Mouse (Mus musculus): ENCODE results near the gene Spin1. TPM values are rescaled to one million over a fixed set of nuclear protein-coding genes. Genes with fewer than 3 reads are reported as not detected.

Spin1 gene
- polyA plus RNA-seq, 1 experiment = 21.2 TPM

DNA sequence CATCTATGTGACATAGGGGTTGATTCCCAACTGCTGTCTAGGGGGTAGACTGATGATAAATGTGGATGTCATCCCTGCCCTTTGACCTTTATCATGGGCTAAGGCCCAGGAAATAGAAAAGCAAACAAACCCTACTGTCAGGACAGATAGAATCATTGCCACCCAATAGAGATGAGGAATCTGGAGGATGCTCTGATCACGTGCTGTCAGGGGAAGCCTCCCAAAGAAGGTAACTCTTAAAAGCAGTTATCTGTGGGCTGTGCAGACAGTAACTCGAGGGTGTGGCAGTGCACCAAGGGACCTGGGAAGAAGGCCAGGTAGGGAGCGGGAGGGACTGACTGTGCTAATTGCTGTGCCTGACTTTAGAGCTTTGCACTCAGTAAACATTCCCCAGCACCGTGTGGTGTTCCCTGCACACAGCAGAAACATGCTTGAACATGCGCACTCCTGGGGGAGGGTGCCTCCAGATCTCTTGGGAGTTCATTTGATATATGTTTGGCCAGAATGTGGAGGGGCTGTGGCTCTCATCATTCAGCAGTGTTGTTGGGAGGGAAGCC is 10.5 kb upstream of the Spin1 start:
- TF ChIP-seq FOSL1 (IDR thresholded peaks at IDR 0.05; ENCODE audit: insufficient read depth, low read length, poor library complexity, severe bottlenecking) (no peak), MYOD1 (IDR thresholded peaks at IDR 0.05; ENCODE audit: control insufficient read depth, insufficient read length, low read depth) (no peak), CEBPB (IDR thresholded peaks at IDR 0.05; ENCODE audit: low read depth) (no peak), USF1 (IDR thresholded peaks at IDR 0.05; ENCODE audit: low read depth) (no peak), MYOG (IDR thresholded peaks at IDR 0.05; ENCODE audit: control insufficient read depth, extremely low read depth, insufficient read length) (no peak), MAX (IDR thresholded peaks at IDR 0.05) (no peak), CTCF (IDR thresholded peaks at IDR 0.05; ENCODE audit: control insufficient read depth, insufficient read depth, insufficient read length) (no peak)
- no peaks in the 10 kb centered on the region for H3K79me3 ChIP-seq (ENCODE audit: low read depth)
- H3K79me2 ChIP-seq (ENCODE audit: control insufficient read depth, insufficient read depth) = no peaks in the 10 kb centered on the region
- no peaks in the 10 kb centered on the region for H3K27me3 ChIP-seq (ENCODE audit: control insufficient read depth, insufficient read depth, insufficient read length)
- H3ac ChIP-seq (ENCODE audit: control insufficient read depth, insufficient read length, low read depth) = no peak overlapping the region
- H3K4me3 ChIP-seq (ENCODE audit: insufficient read depth, poor library complexity, severe bottlenecking) = no peak overlapping the region
- H3K36me3 ChIP-seq (ENCODE audit: control insufficient read depth, insufficient read depth) = no peaks in the 10 kb centered on the region

DNA sequence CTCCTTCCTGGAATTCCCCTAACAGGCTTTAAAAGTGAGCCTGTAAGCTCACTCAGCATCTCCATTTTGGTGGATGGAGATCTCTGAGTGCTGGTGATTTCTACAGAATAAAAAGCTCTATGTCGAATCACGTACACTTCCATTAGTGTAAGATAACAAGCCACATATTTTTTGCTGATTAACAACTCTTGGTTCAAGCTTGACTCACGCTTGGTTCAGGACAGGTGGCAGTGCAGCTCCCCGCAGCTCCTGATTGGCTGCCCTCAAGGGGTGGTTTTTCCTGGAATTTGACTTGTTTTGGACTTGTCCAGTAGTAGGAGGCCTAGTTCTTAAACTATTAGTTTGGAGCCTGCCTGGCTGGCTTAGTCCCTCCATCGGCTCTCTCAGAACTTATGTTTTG is 7.2 kb upstream of the Spin1 start:
- H3K79me2 ChIP-seq (ENCODE audit: control insufficient read depth, insufficient read depth) = no peaks in the 10 kb centered on the region
- no peaks in the 10 kb centered on the region for H3K27me3 ChIP-seq (ENCODE audit: control insufficient read depth, insufficient read depth, insufficient read length)
- H3K4me3 ChIP-seq (ENCODE audit: insufficient read depth, poor library complexity, severe bottlenecking) = no peak overlapping the region
- no peak for TF ChIP-seq USF1 (IDR thresholded peaks at IDR 0.05; ENCODE audit: low read depth)
- no peak for TF ChIP-seq CEBPB (IDR thresholded peaks at IDR 0.05; ENCODE audit: low read depth)
- TF ChIP-seq MYOG (IDR thresholded peaks at IDR 0.05; ENCODE audit: control insufficient read depth, extremely low read depth, insufficient read length) = no peak
- no peak for TF ChIP-seq MYOD1 (IDR thresholded peaks at IDR 0.05; ENCODE audit: control insufficient read depth, insufficient read length, low read depth)
- no peak for TF ChIP-seq FOSL1 (IDR thresholded peaks at IDR 0.05; ENCODE audit: insufficient read depth, low read length, poor library complexity, severe bottlenecking)
- TF ChIP-seq CTCF (IDR thresholded peaks at IDR 0.05; ENCODE audit: control insufficient read depth, insufficient read depth, insufficient read length) = no peak
- no peak for TF ChIP-seq MAX (IDR thresholded peaks at IDR 0.05)
- H3ac ChIP-seq (ENCODE audit: control insufficient read depth, insufficient read length, low read depth) = no peak overlapping the region
- H3K79me3 ChIP-seq (ENCODE audit: low read depth) = no peaks in the 10 kb centered on the region
- H3K36me3 ChIP-seq (ENCODE audit: control insufficient read depth, insufficient read depth) = no peaks in the 10 kb centered on the region

DNA sequence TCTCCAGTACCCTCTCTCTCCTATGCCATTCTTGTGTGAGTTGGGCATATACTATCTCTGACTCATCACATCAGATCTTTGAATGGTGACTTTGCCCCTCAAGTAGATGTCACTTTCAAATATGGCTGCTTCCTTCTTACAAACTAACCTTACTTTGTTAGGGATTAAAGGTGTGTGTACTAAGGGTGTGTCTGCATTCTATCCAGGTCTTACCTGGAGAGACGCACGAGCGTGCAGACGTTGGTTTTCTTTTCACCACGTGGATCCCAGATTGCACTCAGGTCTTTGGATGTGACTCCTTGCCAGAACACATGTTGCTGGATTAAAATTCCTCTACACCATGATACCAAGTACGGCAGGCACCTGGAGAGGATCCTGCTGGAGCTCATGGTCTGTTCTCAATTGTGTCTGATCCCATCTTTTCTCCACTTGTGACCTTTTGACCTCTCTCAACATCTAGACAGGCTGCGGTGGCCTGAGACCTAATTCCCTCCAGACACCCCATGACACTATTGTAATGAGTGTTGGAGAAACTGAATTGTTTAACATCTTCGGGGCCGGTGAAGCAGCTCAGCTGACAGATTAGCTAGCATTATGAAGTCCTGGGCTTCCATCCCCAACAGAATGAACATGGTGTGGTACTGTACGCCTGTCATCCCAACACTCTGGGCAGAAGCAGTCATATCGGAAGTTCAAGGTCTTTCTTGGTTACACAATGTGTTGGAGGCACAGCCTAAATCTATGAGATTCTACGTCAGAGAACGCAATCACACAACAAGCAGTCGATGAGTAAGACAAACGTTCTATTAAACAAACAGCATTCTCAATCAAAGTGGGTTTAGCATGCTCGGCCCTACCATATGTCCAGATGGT is 6.1 kb upstream of the Spin1 start:
- TF ChIP-seq MYOG (IDR thresholded peaks at IDR 0.05; ENCODE audit: control insufficient read depth, extremely low read depth, insufficient read length) = no peak
- TF ChIP-seq MYOD1 (IDR thresholded peaks at IDR 0.05; ENCODE audit: control insufficient read depth, insufficient read length, low read depth) = no peak
- no peak for TF ChIP-seq MAX (IDR thresholded peaks at IDR 0.05)
- TF ChIP-seq USF1 (IDR thresholded peaks at IDR 0.05; ENCODE audit: low read depth) = no peak
- no peak for TF ChIP-seq CTCF (IDR thresholded peaks at IDR 0.05; ENCODE audit: control insufficient read depth, insufficient read depth, insufficient read length)
- no peaks in the 10 kb centered on the region for H3K79me2 ChIP-seq (ENCODE audit: control insufficient read depth, insufficient read depth)
- H3ac ChIP-seq (ENCODE audit: control insufficient read depth, insufficient read length, low read depth) = no peak overlapping the region
- H3K4me3 ChIP-seq (ENCODE audit: insufficient read depth, poor library complexity, severe bottlenecking) = no peak overlapping the region
- no peaks in the 10 kb centered on the region for H3K36me3 ChIP-seq (ENCODE audit: control insufficient read depth, insufficient read depth)
- H3K79me3 ChIP-seq (ENCODE audit: low read depth) = no peaks in the 10 kb centered on the region
- no peaks in the 10 kb centered on the region for H3K27me3 ChIP-seq (ENCODE audit: control insufficient read depth, insufficient read depth, insufficient read length)

DNA sequence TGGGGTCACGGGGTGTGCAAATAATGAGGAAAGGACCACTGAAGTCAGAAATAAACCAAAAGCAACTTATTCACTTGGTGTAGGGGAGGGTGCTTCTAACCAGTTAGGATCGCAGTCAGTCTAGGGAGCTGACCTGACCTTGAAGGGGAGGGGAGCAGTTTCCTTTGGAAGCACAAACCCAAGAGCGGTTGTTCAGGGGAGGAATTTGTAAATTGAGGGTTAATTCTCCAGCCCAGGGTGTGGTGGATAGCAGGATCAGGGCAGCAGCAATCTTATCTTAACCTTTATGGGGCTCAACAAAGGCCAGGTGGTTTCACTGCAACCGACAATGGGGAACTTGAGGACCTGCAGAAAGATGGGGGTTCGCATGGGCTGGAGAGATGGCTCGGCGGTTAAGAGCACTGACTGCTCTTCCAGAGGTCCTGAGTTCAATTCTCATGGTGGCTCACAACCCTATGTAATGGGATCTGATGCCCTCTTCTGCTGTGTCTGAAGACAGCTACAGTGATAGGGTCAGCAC is 5.4 kb upstream of the Spin1 start:
- TF ChIP-seq MAX (IDR thresholded peaks at IDR 0.05) = no peak
- TF ChIP-seq MYOD1 (IDR thresholded peaks at IDR 0.05; ENCODE audit: control insufficient read depth, insufficient read length, low read depth) = no peak
- no peak for TF ChIP-seq CTCF (IDR thresholded peaks at IDR 0.05; ENCODE audit: control insufficient read depth, insufficient read depth, insufficient read length)
- TF ChIP-seq FOSL1 (IDR thresholded peaks at IDR 0.05; ENCODE audit: insufficient read depth, low read length, poor library complexity, severe bottlenecking) = no peak
- TF ChIP-seq USF1 (IDR thresholded peaks at IDR 0.05; ENCODE audit: low read depth) = no peak
- TF ChIP-seq CEBPB (IDR thresholded peaks at IDR 0.05; ENCODE audit: low read depth) = no peak
- TF ChIP-seq MYOG (IDR thresholded peaks at IDR 0.05; ENCODE audit: control insufficient read depth, extremely low read depth, insufficient read length) = no peak
- Histone ChIP-seq H3ac (ENCODE audit: control insufficient read depth, insufficient read length, low read depth) (no peak overlapping the region), H3K27me3 (ENCODE audit: control insufficient read depth, insufficient read depth, insufficient read length) (no peaks in the 10 kb centered on the region), H3K36me3 (ENCODE audit: control insufficient read depth, insufficient read depth) (no peaks in the 10 kb centered on the region), H3K79me2 (ENCODE audit: control insufficient read depth, insufficient read depth) (no peaks in the 10 kb centered on the region), H3K79me3 (ENCODE audit: low read depth) (no peaks in the 10 kb centered on the region), H3K4me3 (ENCODE audit: insufficient read depth, poor library complexity, severe bottlenecking) (no peak overlapping the region)

DNA sequence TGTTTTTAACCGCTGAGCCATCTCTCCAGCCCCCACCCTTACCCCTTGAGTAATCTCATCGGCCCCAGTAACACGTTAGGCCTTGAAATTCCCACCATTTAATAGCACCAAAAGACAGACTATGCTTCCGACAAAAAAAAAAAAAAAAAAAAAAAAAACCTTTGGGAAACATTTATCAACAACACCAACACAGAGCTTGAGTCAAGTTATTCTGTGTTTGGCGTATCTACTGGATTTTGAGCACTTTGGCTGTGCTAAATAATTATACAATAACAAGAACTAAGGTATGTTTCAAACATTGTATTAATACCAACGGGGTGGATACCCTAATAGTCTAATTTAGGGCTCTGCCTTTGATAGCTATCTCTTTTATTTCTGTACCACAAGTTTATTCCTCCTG is 4.0 kb upstream of the Spin1 start:
- Histone ChIP-seq H3K4me3 (ENCODE audit: insufficient read depth, poor library complexity, severe bottlenecking) (no peak overlapping the region), H3K79me2 (ENCODE audit: control insufficient read depth, insufficient read depth) (peaks cover 6% of the 10 kb centered on the region), H3ac (ENCODE audit: control insufficient read depth, insufficient read length, low read depth) (no peak overlapping the region), H3K36me3 (ENCODE audit: control insufficient read depth, insufficient read depth) (no peaks in the 10 kb centered on the region), H3K79me3 (ENCODE audit: low read depth) (peaks cover 3% of the 10 kb centered on the region), H3K27me3 (ENCODE audit: control insufficient read depth, insufficient read depth, insufficient read length) (no peaks in the 10 kb centered on the region)
- TF ChIP-seq MAX (IDR thresholded peaks at IDR 0.05) = no peak
- no peak for TF ChIP-seq CEBPB (IDR thresholded peaks at IDR 0.05; ENCODE audit: low read depth)
- no peak for TF ChIP-seq CTCF (IDR thresholded peaks at IDR 0.05; ENCODE audit: control insufficient read depth, insufficient read depth, insufficient read length)
- TF ChIP-seq MYOG (IDR thresholded peaks at IDR 0.05; ENCODE audit: control insufficient read depth, extremely low read depth, insufficient read length) = no peak
- no peak for TF ChIP-seq MYOD1 (IDR thresholded peaks at IDR 0.05; ENCODE audit: control insufficient read depth, insufficient read length, low read depth)
- TF ChIP-seq FOSL1 (IDR thresholded peaks at IDR 0.05; ENCODE audit: insufficient read depth, low read length, poor library complexity, severe bottlenecking) = no peak
- no peak for TF ChIP-seq USF1 (IDR thresholded peaks at IDR 0.05; ENCODE audit: low read depth)
